ENCODE assay signal across 8 mouse cellular contexts in the genomic region with DNA sequence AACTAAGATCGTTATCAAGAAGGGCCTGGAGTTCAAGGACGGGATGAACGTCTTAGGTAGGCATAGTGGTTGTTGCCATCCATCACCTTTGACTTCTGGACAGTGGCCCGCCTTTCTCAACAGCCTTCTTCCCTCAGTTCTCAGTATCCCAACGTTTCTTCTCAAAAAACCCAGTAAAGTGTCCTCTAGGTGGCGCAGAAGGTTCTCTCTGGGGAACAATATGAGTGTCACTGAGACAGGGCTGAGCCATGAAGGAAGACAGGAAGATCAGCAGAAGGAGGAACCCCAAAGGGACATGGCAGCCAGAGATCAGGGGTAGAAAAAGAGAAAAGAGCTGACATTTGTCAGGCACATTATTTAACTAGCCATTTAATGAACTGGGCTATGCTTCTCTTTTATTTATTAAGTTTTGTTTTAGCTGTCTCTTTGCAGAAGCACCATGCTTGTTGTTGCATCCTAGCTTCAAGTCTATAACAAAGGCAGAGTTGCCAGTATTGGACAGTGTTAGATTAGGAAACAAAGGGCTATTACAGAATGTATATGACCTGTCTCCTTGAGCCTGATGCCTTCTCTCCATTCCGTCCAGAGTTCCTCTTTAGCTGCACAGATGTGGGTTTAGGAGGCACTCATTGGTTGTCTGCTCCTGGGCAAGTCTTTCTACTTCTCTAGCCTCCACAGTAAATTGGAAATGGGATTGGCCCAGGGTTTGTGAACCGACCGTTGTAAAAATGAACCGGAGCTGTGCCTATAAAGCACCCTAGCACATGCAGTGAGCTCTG.
DNase-seq lines count a peak whose midpoint lies in the region; ATAC-seq and TF ChIP-seq lines count a peak whose summit lies in the region.

No protein-coding gene starts in this region.

- H3K4me2 ChIP-seq in midbrain, postnatal 0 days (ENCODE audit: low read depth, low read length, poor library complexity, severe bottlenecking) = no peak overlapping the region

- peak; percentile 43 for TF ChIP-seq CTCF in bone marrow macrophage, adult 2 months (IDR thresholded peaks at IDR 0.05; ENCODE audit: low read depth, low read length)
- TF ChIP-seq CTCF in midbrain, postnatal 0 days (IDR thresholded peaks at IDR 0.05) = peak; percentile 72
- TF ChIP-seq CTCF in testis, adult 2 months (IDR thresholded peaks at IDR 0.05; ENCODE audit: control insufficient read depth, insufficient read depth, insufficient replicate concordance, low read depth, low read length) = no peak

- TF ChIP-seq POLR2A in bone marrow macrophage, adult 2 months (IDR thresholded peaks at IDR 0.05; ENCODE audit: borderline replicate concordance, low read depth, low read length) = no peak
- TF ChIP-seq POLR2A in testis, adult 2 months (IDR thresholded peaks at IDR 0.05; ENCODE audit: control insufficient read depth, low read depth, low read length) = no peak

- intact Hi-C loops in heart, postnatal 10 days (cut with DNase I) = loop anchor here (2.0 kb wide), 2 partner anchors 61 to 275 kb away; no protein-coding TSS in a partner anchor
- intact Hi-C loops in left cerebral cortex, postnatal 14 days (cut with DNase I) = loop anchor here (10.0 kb wide), 1 partner anchor 149 kb away; no protein-coding TSS in a partner anchor

- H3K27ac ChIP-seq in bone marrow macrophage, adult 2 months (ENCODE audit: insufficient read depth, low read depth, low read length) = no peak overlapping the region
- no peak overlapping the region for H3K27ac ChIP-seq in midbrain, postnatal 0 days (ENCODE audit: low read depth, low read length)
- no peak overlapping the region for H3K27ac ChIP-seq in testis, adult 2 months (ENCODE audit: control insufficient read depth, insufficient read depth, low read depth, low read length)

- no peak overlapping the region for H3K4me3 ChIP-seq in bone marrow macrophage, adult 2 months (ENCODE audit: insufficient read depth, low read length)
- H3K4me3 ChIP-seq in midbrain, postnatal 0 days (ENCODE audit: low read depth, low read length) = no peak overlapping the region
- peak overlapping the region; percentile 41 for H3K4me3 ChIP-seq in testis, adult 2 months (ENCODE audit: control insufficient read depth, low read depth, low read length)

- peaks cover 19% of the 10 kb centered on the region for H3K4me1 ChIP-seq in bone marrow macrophage, adult 2 months (ENCODE audit: control insufficient read depth, insufficient read depth, low read length)
- H3K4me1 ChIP-seq in midbrain, postnatal 0 days (ENCODE audit: insufficient read depth, low read length) = peaks cover 12% of the 10 kb centered on the region; the same call in 1 of the 2 replicates
- H3K4me1 ChIP-seq in testis, adult 2 months (ENCODE audit: control insufficient read depth, insufficient read depth, low read length) = no peaks in the 10 kb centered on the region; the same call in 1 of the 2 replicates

- no peak for DNase-seq in frontal cortex, postnatal 14 days (ENCODE audit: low spot score in 2 of 2)
- DNase-seq in heart, postnatal 10 days = peak; percentile 54 to 66
- DNase-seq in left cerebral cortex, postnatal 14 days (ENCODE audit: low spot score in 2 of 2) = peak; percentile 59 to 76
- DNase-seq in midbrain, postnatal 0 days (ENCODE audit: low spot score) = peak; percentile 68

- peak; percentile 34; the same call in 1 of the 2 replicates for ATAC-seq in frontal cortex, adult (ENCODE audit: low TSS enrichment)
- ATAC-seq in CD4-positive, CD25-positive, alpha-beta regulatory T cell, adult 4 months = peak; percentile 30
- no peak for ATAC-seq in midbrain, postnatal 0 days (ENCODE audit: low FRiP score)

- H3K27me3 ChIP-seq in midbrain, postnatal 0 days (ENCODE audit: insufficient read depth, low read length) = no peaks in the 10 kb centered on the region
- no peaks in the 10 kb centered on the region for H3K27me3 ChIP-seq in testis, adult 2 months (ENCODE audit: control insufficient read depth, insufficient read depth, low read length)

- H3K36me3 ChIP-seq in midbrain, postnatal 0 days (ENCODE audit: insufficient read depth, low read length) = peaks cover 7% of the 10 kb centered on the region; the same call in 1 of the 2 replicates
- H3K36me3 ChIP-seq in testis, adult 2 months (ENCODE audit: control insufficient read depth, insufficient read depth, low read length) = no peaks in the 10 kb centered on the region

- no peak overlapping the region for H3K9ac ChIP-seq in midbrain, postnatal 0 days (replicated peaks; ENCODE audit: low read length, poor library complexity, severe bottlenecking)

- WGBS in midbrain, postnatal 0 days = 65% methylated on average over 10 of the region's 10 CpGs

- no peaks in the 10 kb centered on the region for H3K9me3 ChIP-seq in midbrain, postnatal 0 days (ENCODE audit: low read length)

Comparison
In these comparisons a context has a peak if more than half of its experiments do, and no peak if none do; other contexts are left out.
1. DNase-seq: peak in heart, postnatal 10 days (2 of 2), left cerebral cortex, postnatal 14 days (2 of 2) and midbrain, postnatal 0 days (single experiment); none in frontal cortex, postnatal 14 days (0 of 2).